Mouse (Mus musculus) liver, postnatal 0 days (tissue): ENCODE results near the gene Pdss2. TPM values are rescaled to one million over a fixed set of nuclear protein-coding genes. Genes with fewer than 3 reads are reported as not detected.

Experiments
- ATAC-seq: fragments of 200-750 bp; cut with Nextera tagmentation; 2 replicates; pipeline ENCODE4 v1.8.0; 2017; ENCODE audit warnings: mild to moderate bottlenecking, moderate library complexity
- DNase-seq: peaks from one replicate; pipeline ENCODE4 v3.0.0-alpha.2; 2016
- H3K27ac ChIP-seq: fragments of 300-500 bp; sonication (generic); 2 replicates; pipeline ENCODE4 v1.5.1; 2014; ENCODE audit warnings: antibody characterized with exemption, moderate library complexity, mild to moderate bottlenecking, low read depth
- H3K27me3 ChIP-seq: fragments of 300-500 bp; sonication (generic); 2 replicates; pipeline ENCODE4 v1.6.1; 2014; ENCODE audit warnings: low read length, control low read depth, mixed read lengths; ENCODE audit not compliant: insufficient read depth
- H3K36me3 ChIP-seq: fragments of 300-500 bp; sonication (generic); replicated peaks from 2 replicates; pipeline ENCODE4 v1.6.1; 2014; ENCODE audit warnings: mild to moderate bottlenecking, control low read depth, low read length, moderate library complexity, mixed read lengths; ENCODE audit not compliant: insufficient read depth
- H3K4me1 ChIP-seq: fragments of 300-500 bp; sonication (generic); 2 replicates; pipeline ENCODE4 v1.6.1; 2014; ENCODE audit warnings: antibody characterized with exemption, mild to moderate bottlenecking, control low read depth; ENCODE audit not compliant: insufficient read depth
- H3K4me2 ChIP-seq: fragments of 300-500 bp; sonication (generic); 2 replicates; pipeline ENCODE4 v1.6.1; 2014; ENCODE audit warnings: low read depth, mild to moderate bottlenecking, low read length, moderate library complexity, mixed read lengths
- H3K4me3 ChIP-seq: fragments of 300-500 bp; sonication (generic); 2 replicates; pipeline ENCODE4 v1.5.1; 2014; ENCODE audit warnings: low read depth, low read length
- H3K9ac ChIP-seq: fragments of 300-500 bp; sonication (generic); replicated peaks from 2 replicates; pipeline ENCODE4 v1.6.1; 2014; ENCODE audit warnings: mild to moderate bottlenecking, moderate library complexity
- H3K9me3 ChIP-seq: fragments of 300-500 bp; sonication (generic); 2 replicates; pipeline ENCODE4 v1.6.1; 2016; ENCODE audit warnings: mild to moderate bottlenecking, control low read depth, low read length, mixed read lengths
- CTCF ChIP-seq: sonication (generic); IDR thresholded peaks from 2 replicates; pipeline ENCODE4 v1.5.1; 2016; ENCODE audit warnings: antibody characterized with exemption, low read depth
- EP300 ChIP-seq: IDR thresholded peaks from 2 replicates; pipeline ENCODE4 v1.6.1; 2016; ENCODE audit warnings: antibody characterized with exemption, low read depth, mild to moderate bottlenecking
- WGBS: fragments of 180-500 bp; shearing (Covaris S2); extraction: QIAGEN DNeasy Blood & Tissue Kit; methylation state at CpG from one replicate; pipeline ENCODE4 v1.1.7; 2014; ENCODE audit not compliant: insufficient replicate concordance; 5-methylcytosine and 5-hydroxymethylcytosine counted together
- polyA plus RNA-seq: library from polyadenylated mRNA; unstranded; fragments of >200 nt; fragmentation: Nextera tagmentation; extraction: Ambion mirVana; gene quantifications from 2 replicates; pipeline ENCODE4 v1.2.1, GENCODE M21; 2015

Pdss2 gene
- polyA plus RNA-seq, 1 experiment from 2014 or later = 4.5 TPM

DNA sequence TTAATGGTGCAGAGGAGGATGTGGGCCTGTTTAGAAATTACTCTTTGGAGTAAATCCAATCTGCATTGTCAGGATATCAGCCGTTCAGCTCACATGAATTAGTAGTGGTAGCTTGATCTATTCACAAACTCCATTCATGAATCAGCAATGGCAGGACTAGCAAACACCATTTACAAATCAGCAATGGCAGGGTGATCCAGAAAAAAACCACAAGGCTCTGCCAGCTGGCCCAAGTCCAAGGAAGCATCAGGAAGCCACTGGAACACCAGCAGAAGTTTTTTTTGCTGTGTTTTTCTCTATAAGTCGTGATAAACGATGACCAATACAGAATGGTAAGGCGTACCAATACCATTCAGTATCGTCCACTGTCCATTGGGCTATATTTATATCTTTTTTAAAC is 209.3 kb downstream of the Pdss2 start:
- no peaks in the 10 kb centered on the region for H3K27me3 ChIP-seq
- H3K9ac ChIP-seq = no peak overlapping the region
- TF ChIP-seq CTCF (no peak), EP300 (no peak)
- no peak overlapping the region for H3K4me2 ChIP-seq
- H3K9me3 ChIP-seq = no peaks in the 10 kb centered on the region
- WGBS = 87% methylated on average over 5 of the region's 5 CpGs
- no peak overlapping the region for H3K4me3 ChIP-seq
- H3K4me1 ChIP-seq = no peaks in the 10 kb centered on the region
- no peaks in the 10 kb centered on the region for H3K36me3 ChIP-seq
- no peak overlapping the region for H3K27ac ChIP-seq
- no peak for ATAC-seq
- no peak for DNase-seq

- Histone ChIP-seq H3K27me3 (no peaks in the 10 kb centered on the region), H3K9me3 (no peaks in the 10 kb centered on the region), H3K9ac (no peak overlapping the region), H3K4me2 (no peak overlapping the region), H3K27ac (no peak overlapping the region), H3K36me3 (no peaks in the 10 kb centered on the region), H3K4me1 (no peaks in the 10 kb centered on the region), H3K4me3 (no peak overlapping the region)
- TF ChIP-seq CTCF (no peak), EP300 (no peak)
- 83% methylated on average over 4 of the region's 4 CpGs for WGBS
- ATAC-seq (no peak), DNase-seq (no peak)
Measured at GRCm38 (mm10) chr10:43434326-43434725, 213.0 kb downstream of the Pdss2 start.

- Histone ChIP-seq H3K27ac (no peak overlapping the region), H3K4me2 (no peak overlapping the region)
Measured at GRCm38 (mm10) chr10:43435757-43436156, 214.5 kb downstream of the Pdss2 start.

GRCm38 (mm10) chr10:43439492-43439941 is 218.2 kb downstream of the Pdss2 start:
- peak; percentile 24; the same call in 1 of the 2 replicates for ATAC-seq
- no peak overlapping the region for H3K27ac ChIP-seq
- H3K9ac ChIP-seq = no peak overlapping the region
- TF ChIP-seq CTCF = no peak
- TF ChIP-seq EP300 = no peak
- 64% methylated on average over 7 of the region's 7 CpGs for WGBS
- H3K27me3 ChIP-seq = no peaks in the 10 kb centered on the region
- DNase-seq = no peak
- H3K36me3 ChIP-seq = no peaks in the 10 kb centered on the region
- H3K4me1 ChIP-seq = peaks cover 9% of the 10 kb centered on the region
- H3K4me3 ChIP-seq = no peak overlapping the region
- no peaks in the 10 kb centered on the region for H3K9me3 ChIP-seq
- H3K4me2 ChIP-seq = 0 out of 2 replicates have a peak overlapping the region, but pooled peaks have one; percentile 6

More at GRCm38 (mm10) chr10:43435757-43436156, 214.5 kb downstream of the Pdss2 start:
- no peak for ATAC-seq
- H3K36me3 ChIP-seq = no peaks in the 10 kb centered on the region
- peaks cover 8% of the 10 kb centered on the region for H3K4me1 ChIP-seq
- no peaks in the 10 kb centered on the region for H3K9me3 ChIP-seq
- no peaks in the 10 kb centered on the region for H3K27me3 ChIP-seq
- no peak for DNase-seq
- TF ChIP-seq CTCF (peak; percentile 26; the same call in 1 of the 2 replicates), EP300 (no peak)
- no peak overlapping the region for H3K4me3 ChIP-seq
- WGBS = 86% methylated on average over 3 of the region's 3 CpGs
- no peak overlapping the region for H3K9ac ChIP-seq

- H3K9ac ChIP-seq = no peak overlapping the region
- WGBS = 45% methylated on average over 13 of the region's 13 CpGs
- H3K27me3 ChIP-seq = no peaks in the 10 kb centered on the region
- no peak overlapping the region for H3K4me3 ChIP-seq
- 0 out of 2 replicates have a peak overlapping the region, but pooled peaks have one; percentile 6 for H3K4me2 ChIP-seq
- ATAC-seq (no peak), DNase-seq (peak; percentile 27)
- TF ChIP-seq EP300 (no peak), CTCF (no peak)
- no peak overlapping the region for H3K27ac ChIP-seq
- no peaks in the 10 kb centered on the region for H3K36me3 ChIP-seq
- H3K9me3 ChIP-seq = no peaks in the 10 kb centered on the region
- H3K4me1 ChIP-seq = peaks cover 9% of the 10 kb centered on the region
Measured at GRCm38 (mm10) chr10:43440050-43440449, 218.8 kb downstream of the Pdss2 start.

DNA sequence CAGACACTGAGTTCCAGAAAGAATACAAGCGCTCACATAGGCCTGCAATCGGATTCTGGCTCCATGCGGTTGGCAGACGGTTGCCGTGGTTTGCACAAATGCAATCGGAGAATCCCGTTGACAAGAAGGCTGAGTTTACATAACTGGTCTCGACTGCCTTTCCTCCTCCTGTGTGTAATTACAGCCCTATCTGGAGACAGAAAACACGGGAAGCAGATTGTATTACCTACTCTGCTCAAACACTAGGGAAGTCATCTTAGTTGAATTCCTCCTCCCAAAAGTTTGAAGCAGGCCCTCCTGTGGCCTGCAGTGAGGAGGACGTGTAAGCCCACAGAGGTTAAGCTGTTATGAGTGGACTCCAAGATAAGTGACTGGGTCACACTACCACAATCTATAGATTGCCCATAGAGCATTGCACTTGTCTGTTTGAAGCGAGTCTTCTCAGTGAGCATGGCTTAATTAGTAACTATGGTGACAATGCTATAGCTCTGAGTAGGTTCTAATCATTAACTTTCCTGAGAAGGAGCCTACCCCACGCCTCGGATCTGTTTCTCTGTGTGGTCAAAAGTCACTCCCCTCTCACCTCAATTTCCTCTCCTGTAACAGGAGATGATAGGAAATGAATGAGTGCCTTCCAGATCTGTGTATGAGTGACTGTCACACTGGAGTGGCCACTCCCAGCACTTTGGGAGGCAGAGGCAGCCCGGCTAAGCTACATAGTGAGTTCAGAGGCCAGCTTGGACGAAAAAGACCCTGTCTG is 219.9 kb downstream of the Pdss2 start:
- WGBS = 57% methylated on average over 15 of the region's 15 CpGs
- Histone ChIP-seq H3K4me1 (peaks cover 9% of the 10 kb centered on the region), H3K4me3 (no peak overlapping the region), H3K9me3 (no peaks in the 10 kb centered on the region), H3K36me3 (no peaks in the 10 kb centered on the region), H3K27ac (peak overlapping the region; percentile 73), H3K4me2 (0 out of 2 replicates have a peak overlapping the region, but pooled peaks have one; percentile 8), H3K27me3 (no peaks in the 10 kb centered on the region), H3K9ac (no peak overlapping the region)
- DNase-seq (peak; percentile 22), ATAC-seq (peak; percentile 88)
- TF ChIP-seq EP300 = no peak
- TF ChIP-seq CTCF = no peak
